15 mouse cellular contexts compared by ENCODE assay signal in genomic region chr7:79058546-79058945, GRCm38 (mm10). TPM values are rescaled to one million over a fixed set of nuclear protein-coding genes. Genes with fewer than 3 reads are reported as not detected.
DNase-seq lines count a peak whose midpoint lies in the region; ATAC-seq and TF ChIP-seq lines count a peak whose summit lies in the region.
"Had no signal": no experiment of that assay in that cellular context is flagged by ENCODE, and none has a peak within 500 bp of the region (broad histone marks: within the 10 kb centered on the region; RNA-seq: fewer than 3 reads in every experiment).

No protein-coding gene starts in this region.

- TF ChIP-seq CTCF in lung, embryonic 14.5 days (IDR thresholded peaks at IDR 0.05; ENCODE audit: low read depth) = peak; percentile 19; the same call in 1 of the 2 replicates
- TF ChIP-seq CTCF in ES-Bruce4 (IDR thresholded peaks at IDR 0.05; ENCODE audit: low read depth, low read length) = peak; percentile 55

- peaks cover 25% of the 10 kb centered on the region for H3K27me3 ChIP-seq in lung, embryonic 14.5 days (ENCODE audit: insufficient read depth, low read length)
- H3K27me3 ChIP-seq in ES-Bruce4 (ENCODE audit: control insufficient read depth, insufficient read depth, low read length, poor library complexity, severe bottlenecking) = peaks cover 5% of the 10 kb centered on the region; the same call in 1 of the 2 replicates

- H3K36me3 ChIP-seq in lung, embryonic 14.5 days (ENCODE audit: insufficient read depth) = no peaks in the 10 kb centered on the region
- H3K36me3 ChIP-seq in ES-Bruce4 (ENCODE audit: control insufficient read depth, insufficient read depth, low read length, poor library complexity, severe bottlenecking) = no peaks in the 10 kb centered on the region
- H3K36me3 ChIP-seq: heart, embryonic 12.5 days; hindbrain, embryonic 13.5 days; liver, embryonic 13.5 days had no signal

- no peaks in the 10 kb centered on the region for H3K4me1 ChIP-seq in lung, embryonic 14.5 days (ENCODE audit: insufficient read depth)
- H3K4me1 ChIP-seq in ES-Bruce4 (ENCODE audit: control insufficient read depth, insufficient read depth, low read length) = no peaks in the 10 kb centered on the region
- H3K4me1 ChIP-seq: liver, embryonic 13.5 days; megakaryocyte, embryonic 14.5 days had no signal

- H3K4me3 ChIP-seq in lung, embryonic 14.5 days (ENCODE audit: low read depth, low read length) = no peak overlapping the region
- H3K4me3 ChIP-seq in ES-Bruce4 (ENCODE audit: low read depth, low read length) = no peak overlapping the region
- H3K4me3 ChIP-seq: heart, embryonic 12.5 days; hindbrain, embryonic 13.5 days; liver, embryonic 13.5 days; megakaryocyte, embryonic 14.5 days had no signal

- 31% methylated on average over 2 of the region's 2 CpGs for WGBS in lung, embryonic 14.5 days

- H3K9ac ChIP-seq in lung, embryonic 14.5 days = no peak overlapping the region
- H3K9ac ChIP-seq in ES-Bruce4 (ENCODE audit: low read depth, poor library complexity, severe bottlenecking) = no peak overlapping the region
- H3K9ac ChIP-seq: heart, embryonic 12.5 days; hindbrain, embryonic 13.5 days; liver, embryonic 13.5 days had no signal

- ATAC-seq in lung, embryonic 14.5 days (ENCODE audit: insufficient read depth) = no peak
- no peak for ATAC-seq in inflammation-experienced regulatory T-cells, adult 6 months
- ATAC-seq: activated CD4-positive, CD25-positive, alpha-beta regulatory T cell, adult 4 months had no signal

- DNase-seq in cerebellum, postnatal 10 days = peak; percentile 42 to 47
- DNase-seq in cerebellum, adult 11 months = no peak
- peak; percentile 14 for DNase-seq in lung, embryonic 14.5 days
- DNase-seq in lung, postnatal 36 days = no peak
- peak; percentile 4 for DNase-seq in c-Kit-positive CD71-positive TER-119-negative erythroid progenitor cells, embryonic 14.5 days (ENCODE audit: low read depth)
- DNase-seq in frontal cortex, adult 2 months (ENCODE audit: extremely low spot score in 1 of 2, low spot score in 1 of 2) = no peak
- DNase-seq: cerebellum, adult 9-11 months; kidney, postnatal 25 days; liver, embryonic 13.5 days had no signal

- no peak overlapping the region for H3K27ac ChIP-seq in lung, embryonic 14.5 days (ENCODE audit: low read depth)
- H3K27ac ChIP-seq in ES-Bruce4 (ENCODE audit: insufficient read depth, low read length) = no peak overlapping the region
- H3K27ac ChIP-seq: hindbrain, embryonic 13.5 days; liver, embryonic 13.5 days had no signal

- no peak for TF ChIP-seq POLR2A in ES-Bruce4 (IDR thresholded peaks at IDR 0.05; ENCODE audit: insufficient read depth, low read length)

- H3K9me3 ChIP-seq in lung, embryonic 14.5 days (ENCODE audit: low read depth, low read length) = no peaks in the 10 kb centered on the region
- no peaks in the 10 kb centered on the region for H3K9me3 ChIP-seq in ES-Bruce4 (replicated peaks; ENCODE audit: control insufficient read depth, insufficient read depth, low read length, poor library complexity, severe bottlenecking)
- H3K9me3 ChIP-seq: hindbrain, embryonic 13.5 days; liver, embryonic 13.5 days had no signal

- TF ChIP-seq EP300 in ES-Bruce4 (IDR thresholded peaks at IDR 0.05; ENCODE audit: insufficient read depth, low read depth, low read length) = no peak

- no peak overlapping the region for H3K4me2 ChIP-seq in lung, embryonic 14.5 days
- H3K4me2 ChIP-seq: heart, embryonic 12.5 days; hindbrain, embryonic 13.5 days; liver, embryonic 13.5 days had no signal

RNA-seq across cellular contexts. Expression of gene Acan, which starts 5.3 kb away (rescaled TPM):
- polyA plus RNA-seq in lung, embryonic 14.5 days (2014; fragmentation: Nextera tagmentation; extraction: Ambion mirVana) = 0.05 and 0.19 TPM in 2 replicates
- polyA plus RNA-seq in ES-Bruce4 (2011; ENCODE audit: insufficient read depth, insufficient read length, low read depth, missing spikeins) = 2.0 TPM in 2 replicates
- not detected for polyA plus RNA-seq in inflammation-experienced regulatory T-cells, adult 6 months (2017; shearing (Covaris generic))
- 2.5 and 3.3 TPM in 2 replicates for polyA plus RNA-seq in frontal cortex, adult 2 months (2012; rRNA removed)
- polyA plus RNA-seq: activated CD4-positive, CD25-positive, alpha-beta regulatory T cell, adult 4 months had no signal

Comparison
In these comparisons a context has a peak if more than half of its experiments do, and no peak if none do; other contexts are left out.
1. DNase-seq: peak in cerebellum, postnatal 10 days (2 of 2), lung, embryonic 14.5 days (single experiment) and c-Kit-positive CD71-positive TER-119-negative erythroid progenitor cells, embryonic 14.5 days (single experiment); none in cerebellum, adult 11 months (single experiment), lung, postnatal 36 days (single experiment) and frontal cortex, adult 2 months (0 of 2).